Mouse (Mus musculus): ENCODE measurements around the gene Prss27. TPM values are rescaled to one million over a fixed set of nuclear protein-coding genes. Genes with fewer than 3 reads are reported as not detected.
A peak's percentile ranks its signal among the peaks of the same experiment; 100 is the strongest.

Prss27 gene
- 0.16 and 0.21 TPM in 2 replicates for polyA plus RNA-seq (2014; fragmentation: Nextera tagmentation; extraction: Ambion mirVana)

DNA sequence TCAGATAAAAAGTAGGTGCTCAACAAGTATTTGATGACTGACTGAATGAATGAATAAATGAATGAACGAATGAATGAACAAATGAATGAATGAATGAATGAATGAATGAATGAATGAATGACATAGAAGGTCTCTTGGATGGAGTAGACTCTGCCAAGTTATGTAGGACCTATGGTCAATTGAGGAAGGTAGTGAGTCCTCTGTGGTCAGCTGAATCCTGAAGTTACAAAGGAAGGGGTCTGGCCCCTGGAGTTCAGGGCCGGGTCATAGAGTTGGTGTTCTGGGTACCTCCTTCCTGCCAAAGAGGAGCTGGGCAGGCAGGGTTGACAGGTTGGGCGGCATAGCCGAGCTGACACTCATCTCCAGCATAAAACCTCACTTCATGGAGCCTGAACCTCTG is at the start of gene Prss27:
Gene Prss27, plus strand, starts transcription at position 301 of the 400 bp plus-strand sequence.
- Histone ChIP-seq H3K27ac (ENCODE audit: low read depth, low read length) (no peak within 1 kb of the TSS), H3K36me3 (ENCODE audit: control insufficient read depth, insufficient read depth, low read length) (no peaks in the 10 kb centered on the region), H3K4me2 (ENCODE audit: low read depth, low read length) (no peak within 1 kb of the TSS), H3K9me3 (ENCODE audit: control insufficient read depth, low read length) (no peaks in the 10 kb centered on the region), H3K4me1 (ENCODE audit: control insufficient read depth, insufficient read depth, low read length) (no peaks in the 10 kb centered on the region), H3K4me3 (ENCODE audit: low read depth, low read length) (no peak within 1 kb of the TSS), H3K27me3 (ENCODE audit: control insufficient read depth, insufficient read depth, low read length) (no peaks in the 10 kb centered on the region), H3K9ac (replicated peaks; ENCODE audit: low read depth, low read length) (no peak within 1 kb of the TSS)
- WGBS = 77% methylated on average over 4 of the region's 4 CpGs
- ATAC-seq (ENCODE audit: low read depth) = no peak

DNA sequence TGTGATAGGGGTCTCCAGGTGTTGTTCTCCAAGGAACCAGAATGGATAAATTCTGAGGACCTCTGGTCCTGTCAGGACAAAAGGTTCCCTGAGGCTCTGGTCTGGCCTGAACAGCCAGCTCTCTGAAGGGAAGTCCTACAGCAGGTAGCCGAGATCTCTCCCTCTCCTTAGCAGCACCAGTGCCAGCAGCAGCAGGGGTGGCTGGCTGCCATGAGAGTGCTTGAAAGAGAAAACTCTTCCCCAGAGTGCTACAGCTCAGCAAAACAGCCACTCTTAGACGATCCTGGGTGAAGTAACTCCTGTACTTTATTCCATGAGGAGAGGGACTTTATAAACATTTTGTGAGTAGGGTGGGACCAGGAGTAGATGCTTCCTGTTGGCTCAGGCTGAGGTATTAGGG is 48.1 kb upstream of the Prss27 start:
- WGBS = 63% methylated on average over 2 of the region's 2 CpGs
- Histone ChIP-seq H3K36me3 (ENCODE audit: control insufficient read depth, insufficient read depth, low read length) (no peaks in the 10 kb centered on the region), H3K9ac (replicated peaks; ENCODE audit: low read depth, low read length) (no peak overlapping the region), H3K4me2 (ENCODE audit: low read depth, low read length) (no peak overlapping the region), H3K4me1 (ENCODE audit: control insufficient read depth, insufficient read depth, low read length) (peaks cover 4% of the 10 kb centered on the region; the same call in 1 of the 2 replicates), H3K27ac (ENCODE audit: low read depth, low read length) (no peak overlapping the region), H3K27me3 (ENCODE audit: control insufficient read depth, insufficient read depth, low read length) (no peaks in the 10 kb centered on the region), H3K4me3 (ENCODE audit: low read depth, low read length) (no peak overlapping the region), H3K9me3 (ENCODE audit: control insufficient read depth, low read length) (no peaks in the 10 kb centered on the region)
- no peak for ATAC-seq (ENCODE audit: low read depth)

DNA sequence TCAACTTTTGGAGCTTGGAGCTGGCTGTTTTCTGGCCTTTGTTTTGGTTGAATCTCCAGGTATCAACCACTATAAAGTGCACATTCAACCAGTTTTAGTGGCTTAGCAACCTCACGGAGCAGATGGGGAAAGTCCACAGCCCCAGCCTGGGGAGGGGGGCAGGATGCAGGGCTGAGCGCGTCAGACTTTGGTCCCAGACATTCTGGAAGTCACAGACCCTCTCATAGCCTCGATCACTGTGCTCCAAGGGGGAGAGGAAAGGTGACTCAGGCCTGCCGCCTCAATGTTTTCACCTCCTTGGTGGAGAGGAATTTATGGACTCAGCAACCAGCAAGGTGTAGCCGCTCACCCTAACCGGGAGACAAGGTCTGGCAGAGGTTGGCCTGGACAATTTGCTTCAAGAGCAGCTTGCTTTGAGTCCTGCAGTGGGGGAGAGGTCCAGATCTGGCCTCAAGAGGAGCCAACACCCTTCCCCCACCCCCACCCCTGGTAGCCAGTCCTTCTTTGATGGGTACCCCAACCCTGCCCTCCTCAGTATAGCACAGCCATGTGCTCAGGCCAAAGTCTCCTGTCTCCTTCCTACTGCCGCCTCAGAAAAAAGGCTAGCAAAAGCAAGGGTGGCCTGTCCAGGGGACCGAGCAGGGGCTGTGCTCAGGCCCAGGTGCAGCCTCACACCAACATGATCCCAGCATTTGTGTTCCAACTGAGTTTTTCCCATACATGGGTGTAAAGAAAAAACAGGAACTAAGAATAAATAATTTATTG is 45.0 kb upstream of the Prss27 start:
- Histone ChIP-seq H3K9ac (replicated peaks; ENCODE audit: low read depth, low read length) (no peak overlapping the region), H3K27ac (ENCODE audit: low read depth, low read length) (no peak overlapping the region), H3K4me3 (ENCODE audit: low read depth, low read length) (peak overlapping the region; percentile 12; the same call in 1 of the 2 replicates), H3K36me3 (ENCODE audit: control insufficient read depth, insufficient read depth, low read length) (no peaks in the 10 kb centered on the region), H3K4me2 (ENCODE audit: low read depth, low read length) (peak overlapping the region; percentile 55; the same call in 1 of the 2 replicates), H3K9me3 (ENCODE audit: control insufficient read depth, low read length) (no peaks in the 10 kb centered on the region), H3K4me1 (ENCODE audit: control insufficient read depth, insufficient read depth, low read length) (peaks cover 4% of the 10 kb centered on the region; the same call in 1 of the 2 replicates), H3K27me3 (ENCODE audit: control insufficient read depth, insufficient read depth, low read length) (no peaks in the 10 kb centered on the region)
- ATAC-seq (ENCODE audit: low read depth) = peak; percentile 52
- WGBS = 70% methylated on average over 9 of the region's 9 CpGs

DNA sequence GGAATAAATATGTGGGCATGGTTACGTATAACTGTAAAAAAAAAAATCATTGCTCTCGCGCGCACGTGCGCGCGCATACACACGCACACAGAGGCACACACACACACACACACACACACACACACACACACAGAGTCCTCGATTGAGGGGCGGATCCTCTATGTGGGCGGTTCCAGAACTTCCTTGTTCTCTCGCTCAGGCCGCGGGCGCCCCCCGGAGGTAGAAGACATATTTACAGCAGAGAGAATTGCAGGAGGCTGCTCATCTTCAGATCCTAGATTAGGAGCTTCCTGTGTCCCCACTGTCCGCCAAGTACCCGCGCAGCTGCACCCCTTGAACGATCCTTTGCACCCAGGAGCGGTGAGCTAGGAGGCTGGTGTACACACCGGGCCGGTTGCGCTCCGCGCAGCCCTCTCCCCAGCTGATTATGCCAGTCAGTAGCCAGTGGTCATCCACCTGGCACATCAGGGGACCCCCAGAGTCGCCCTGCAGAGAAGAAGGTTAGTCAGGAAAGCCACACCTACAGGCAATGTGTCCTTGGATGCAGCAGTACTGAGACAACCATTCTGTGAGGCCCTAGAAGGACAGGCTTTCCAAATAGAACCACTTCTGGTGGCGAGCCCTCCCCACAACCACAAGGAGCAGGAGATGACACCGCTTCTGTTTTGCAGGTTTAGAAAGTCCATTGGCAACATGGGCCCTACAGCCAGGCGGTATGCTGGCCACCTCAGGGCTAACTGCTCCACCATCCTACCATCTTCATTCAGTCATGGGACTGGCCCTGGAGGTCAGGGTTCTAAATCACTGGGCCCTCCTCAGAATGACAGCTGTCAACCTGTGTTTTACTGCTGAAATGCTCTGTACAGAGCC is 44.1 kb upstream of the Prss27 start:
- ATAC-seq (ENCODE audit: low read depth) = peak; percentile 76
- Histone ChIP-seq H3K27me3 (ENCODE audit: control insufficient read depth, insufficient read depth, low read length) (no peaks in the 10 kb centered on the region), H3K9me3 (ENCODE audit: control insufficient read depth, low read length) (no peaks in the 10 kb centered on the region), H3K4me2 (ENCODE audit: low read depth, low read length) (peak overlapping the region; percentile 55), H3K4me3 (ENCODE audit: low read depth, low read length) (peak overlapping the region; percentile 12; the same call in 1 of the 2 replicates), H3K4me1 (ENCODE audit: control insufficient read depth, insufficient read depth, low read length) (peaks cover 4% of the 10 kb centered on the region; the same call in 1 of the 2 replicates), H3K27ac (ENCODE audit: low read depth, low read length) (no peak overlapping the region), H3K36me3 (ENCODE audit: control insufficient read depth, insufficient read depth, low read length) (no peaks in the 10 kb centered on the region), H3K9ac (replicated peaks; ENCODE audit: low read depth, low read length) (peak overlapping the region; percentile 52; the same call in 1 of the 2 replicates)
- WGBS = 9% methylated on average over 31 of the region's 31 CpGs

DNA sequence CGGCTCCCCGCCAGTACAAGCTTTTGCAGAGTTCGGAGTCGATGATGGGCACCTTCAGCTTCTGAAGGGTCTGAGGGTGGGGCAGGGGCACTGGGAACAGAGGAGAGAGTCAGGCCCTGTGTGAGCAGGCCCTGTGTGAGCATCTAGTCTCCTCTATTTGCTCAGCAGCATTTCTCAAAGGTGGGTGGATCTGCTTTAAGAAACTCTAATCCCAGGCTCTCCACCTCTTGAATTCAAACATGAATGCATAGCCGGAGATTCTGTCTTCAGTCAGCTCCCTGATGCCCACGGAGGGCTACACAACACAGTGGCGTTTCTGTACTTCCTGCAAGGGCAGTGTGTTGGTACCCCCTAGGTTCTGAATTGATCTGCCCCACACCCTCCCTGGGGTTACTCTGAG is 43.3 kb upstream of the Prss27 start:
- H3K4me1 ChIP-seq (ENCODE audit: control insufficient read depth, insufficient read depth, low read length) = peaks cover 4% of the 10 kb centered on the region; the same call in 1 of the 2 replicates
- H3K4me3 ChIP-seq (ENCODE audit: low read depth, low read length) = no peak overlapping the region
- 81% methylated on average over 7 of the region's 7 CpGs for WGBS
- no peaks in the 10 kb centered on the region for H3K27me3 ChIP-seq (ENCODE audit: control insufficient read depth, insufficient read depth, low read length)
- no peaks in the 10 kb centered on the region for H3K36me3 ChIP-seq (ENCODE audit: control insufficient read depth, insufficient read depth, low read length)
- H3K9ac ChIP-seq (replicated peaks; ENCODE audit: low read depth, low read length) = no peak overlapping the region
- H3K9me3 ChIP-seq (ENCODE audit: control insufficient read depth, low read length) = no peaks in the 10 kb centered on the region
- H3K4me2 ChIP-seq (ENCODE audit: low read depth, low read length) = no peak overlapping the region
- no peak for ATAC-seq (ENCODE audit: low read depth)
- no peak overlapping the region for H3K27ac ChIP-seq (ENCODE audit: low read depth, low read length)

DNA sequence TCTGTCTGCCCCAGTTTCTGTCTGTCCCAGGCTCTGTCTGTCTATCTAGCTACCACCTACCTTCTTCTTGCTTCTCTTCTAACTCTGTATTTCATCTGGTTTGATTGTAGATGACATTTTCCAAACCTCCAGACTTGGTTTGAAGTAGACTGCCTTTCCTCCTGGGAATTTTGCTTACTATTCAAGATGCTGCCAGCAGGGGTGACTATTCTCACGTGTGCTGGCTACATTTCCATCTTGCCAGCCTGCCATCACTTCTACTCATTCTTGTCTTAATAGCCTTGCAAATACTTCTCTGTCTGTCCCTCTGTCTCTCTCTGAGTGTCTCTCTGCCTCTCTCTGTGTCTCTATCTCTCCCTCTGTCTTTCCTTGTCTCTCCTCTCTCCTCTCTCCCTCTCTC is 42.5 kb upstream of the Prss27 start:
- Histone ChIP-seq H3K4me2 (ENCODE audit: low read depth, low read length) (no peak overlapping the region), H3K27ac (ENCODE audit: low read depth, low read length) (no peak overlapping the region), H3K27me3 (ENCODE audit: control insufficient read depth, insufficient read depth, low read length) (no peaks in the 10 kb centered on the region), H3K4me3 (ENCODE audit: low read depth, low read length) (no peak overlapping the region), H3K9me3 (ENCODE audit: control insufficient read depth, low read length) (no peaks in the 10 kb centered on the region), H3K9ac (replicated peaks; ENCODE audit: low read depth, low read length) (no peak overlapping the region), H3K36me3 (ENCODE audit: control insufficient read depth, insufficient read depth, low read length) (no peaks in the 10 kb centered on the region), H3K4me1 (ENCODE audit: control insufficient read depth, insufficient read depth, low read length) (peaks cover 4% of the 10 kb centered on the region; the same call in 1 of the 2 replicates)
- no peak for ATAC-seq (ENCODE audit: low read depth)
- 33% methylated on average over 1 of the region's 1 CpGs for WGBS

DNA sequence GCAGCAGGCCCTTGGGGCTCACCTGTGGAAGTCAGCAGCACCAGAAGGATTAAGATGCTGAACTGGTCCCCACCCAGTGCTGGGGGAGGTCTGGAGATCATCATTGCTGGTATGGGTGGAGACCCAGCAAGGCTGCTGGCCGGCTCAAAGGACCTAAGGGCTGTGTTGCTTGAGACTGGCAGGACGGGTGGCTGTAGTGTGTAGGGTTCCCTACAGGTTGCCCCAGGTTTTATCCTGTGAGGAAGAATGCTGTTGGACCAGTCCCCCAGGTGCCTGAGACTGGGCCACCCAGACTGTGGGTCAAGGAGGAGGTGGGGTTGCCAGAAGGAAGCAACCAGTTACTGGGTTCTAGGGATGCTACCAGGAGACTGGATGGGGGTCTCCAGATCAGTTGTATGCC is 40.0 kb upstream of the Prss27 start, which contains the start of gene Prss22:
Gene Prss22, minus strand, starts transcription at position 200 of the 400 bp plus-strand sequence.
- Histone ChIP-seq H3K36me3 (ENCODE audit: control insufficient read depth, insufficient read depth, low read length) (no peaks in the 10 kb centered on the region), H3K9ac (replicated peaks; ENCODE audit: low read depth, low read length) (no peak within 1 kb of the TSS), H3K27me3 (ENCODE audit: control insufficient read depth, insufficient read depth, low read length) (no peaks in the 10 kb centered on the region), H3K4me3 (ENCODE audit: low read depth, low read length) (no peak within 1 kb of the TSS), H3K27ac (ENCODE audit: low read depth, low read length) (no peak within 1 kb of the TSS), H3K9me3 (ENCODE audit: control insufficient read depth, low read length) (no peaks in the 10 kb centered on the region), H3K4me2 (ENCODE audit: low read depth, low read length) (no peak within 1 kb of the TSS), H3K4me1 (ENCODE audit: control insufficient read depth, insufficient read depth, low read length) (peaks cover 4% of the 10 kb centered on the region; the same call in 1 of the 2 replicates)
- no peak for ATAC-seq (ENCODE audit: low read depth)
- 77% methylated on average over 2 of the region's 2 CpGs for WGBS

DNA sequence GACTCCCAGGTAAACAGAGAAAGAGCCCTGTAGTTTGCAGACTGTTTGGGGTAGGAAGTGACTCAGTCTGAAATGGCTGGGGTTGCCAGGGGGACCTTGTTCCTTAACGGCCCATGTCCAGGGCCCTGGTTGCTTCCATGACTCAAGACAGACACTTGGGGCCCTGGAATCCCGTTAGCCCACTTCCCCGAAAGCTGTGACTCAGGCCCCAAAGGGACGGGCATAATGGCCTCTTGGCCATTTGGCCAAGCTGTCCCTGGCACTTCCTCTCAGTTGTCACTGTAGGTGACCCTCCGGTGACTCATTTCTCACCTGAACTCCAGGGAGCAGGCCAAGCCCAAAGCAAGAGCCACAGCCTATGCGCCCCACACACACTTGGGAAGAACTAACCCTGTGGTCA is 39.6 kb upstream of the Prss27 start:
- no peak for ATAC-seq (ENCODE audit: low read depth)
- no peak overlapping the region for H3K9ac ChIP-seq (replicated peaks; ENCODE audit: low read depth, low read length)
- no peaks in the 10 kb centered on the region for H3K36me3 ChIP-seq (ENCODE audit: control insufficient read depth, insufficient read depth, low read length)
- peaks cover 4% of the 10 kb centered on the region; the same call in 1 of the 2 replicates for H3K4me1 ChIP-seq (ENCODE audit: control insufficient read depth, insufficient read depth, low read length)
- H3K27me3 ChIP-seq (ENCODE audit: control insufficient read depth, insufficient read depth, low read length) = no peaks in the 10 kb centered on the region
- H3K27ac ChIP-seq (ENCODE audit: low read depth, low read length) = no peak overlapping the region
- H3K4me2 ChIP-seq (ENCODE audit: low read depth, low read length) = no peak overlapping the region
- H3K4me3 ChIP-seq (ENCODE audit: low read depth, low read length) = no peak overlapping the region
- 70% methylated on average over 6 of the region's 6 CpGs for WGBS
- H3K9me3 ChIP-seq (ENCODE audit: control insufficient read depth, low read length) = no peaks in the 10 kb centered on the region

Data from neural tube, embryonic 14.5 days (tissue).